Mouse (Mus musculus) hindbrain, postnatal 0 days (tissue): Measurements from ENCODE around the gene Fto. TPM values are rescaled to one million over a fixed set of nuclear protein-coding genes. Genes with fewer than 3 reads are reported as not detected.

Experiments
- ATAC-seq: fragments of 200-750 bp; cut with Nextera tagmentation; 2 replicates; pipeline ENCODE4 v1.8.0; 2017; ENCODE audit warnings: mild to moderate bottlenecking, moderate TSS enrichment, moderate library complexity
- DNase-seq: peaks from one replicate; pipeline ENCODE4 v3.0.0-alpha.2; 2015; ENCODE audit warnings: low spot score
- H3K27ac ChIP-seq: fragments of 300-500 bp; sonication (generic); 2 replicates; pipeline ENCODE4 v1.5.1; 2014; ENCODE audit warnings: mild to moderate bottlenecking
- H3K27me3 ChIP-seq: fragments of 300-500 bp; sonication (generic); 2 replicates; pipeline ENCODE4 v1.6.1; 2014; ENCODE audit warnings: low read length, mixed read lengths; ENCODE audit not compliant: insufficient read depth
- H3K36me3 ChIP-seq: fragments of 300-500 bp; sonication (generic); 2 replicates; pipeline ENCODE4 v1.6.1; 2014; ENCODE audit warnings: low read length, mixed read lengths; ENCODE audit not compliant: insufficient read depth
- H3K4me1 ChIP-seq: fragments of 300-500 bp; sonication (generic); 2 replicates; pipeline ENCODE4 v1.6.1; 2014; ENCODE audit warnings: antibody characterized with exemption, low read length, mixed read lengths; ENCODE audit not compliant: insufficient read depth
- H3K4me2 ChIP-seq: fragments of 300-500 bp; sonication (generic); 2 replicates; pipeline ENCODE4 v1.6.1; 2014; ENCODE audit warnings: low read depth, mild to moderate bottlenecking, low read length, moderate library complexity, mixed read lengths
- H3K4me3 ChIP-seq: fragments of 300-500 bp; sonication (generic); 2 replicates; pipeline ENCODE4 v1.5.1; 2014; ENCODE audit warnings: low read length
- H3K9ac ChIP-seq: fragments of 300-500 bp; sonication (generic); replicated peaks from 2 replicates; pipeline ENCODE4 v1.6.1; 2014; ENCODE audit warnings: mild to moderate bottlenecking, low read length, moderate library complexity, mixed read lengths
- H3K9me3 ChIP-seq: fragments of 300-500 bp; sonication (generic); 2 replicates; pipeline ENCODE4 v1.6.1; 2016; ENCODE audit warnings: low read length, mixed read lengths
- CTCF ChIP-seq: IDR thresholded peaks from 2 replicates; pipeline ENCODE4 v1.5.1; 2016; ENCODE audit warnings: antibody characterized with exemption, control low read depth, low read depth
- WGBS: fragments of 180-500 bp; shearing (Covaris S2); extraction: QIAGEN DNeasy Blood & Tissue Kit; methylation state at CpG from one replicate; pipeline ENCODE4 v1.1.7; 2014; 5-methylcytosine and 5-hydroxymethylcytosine counted together
- polyA plus RNA-seq: library from polyadenylated mRNA; unstranded; fragments of >200 nt; fragmentation: Nextera tagmentation; extraction: Ambion mirVana; gene quantifications from 2 replicates; pipeline ENCODE4 v1.2.1, GENCODE M21; 2015
- total RNA-seq: library from RNA; depleted of rRNA; stranded (reverse); fragments of >200 nt; gene quantifications from 2 replicates; pipeline ENCODE4 v1.2.3, GENCODE M21; 2014

The Fto gene
- total and polyA plus RNA-seq, 2 experiments from 2014 or later = 80.7 to 122 TPM

DNA sequence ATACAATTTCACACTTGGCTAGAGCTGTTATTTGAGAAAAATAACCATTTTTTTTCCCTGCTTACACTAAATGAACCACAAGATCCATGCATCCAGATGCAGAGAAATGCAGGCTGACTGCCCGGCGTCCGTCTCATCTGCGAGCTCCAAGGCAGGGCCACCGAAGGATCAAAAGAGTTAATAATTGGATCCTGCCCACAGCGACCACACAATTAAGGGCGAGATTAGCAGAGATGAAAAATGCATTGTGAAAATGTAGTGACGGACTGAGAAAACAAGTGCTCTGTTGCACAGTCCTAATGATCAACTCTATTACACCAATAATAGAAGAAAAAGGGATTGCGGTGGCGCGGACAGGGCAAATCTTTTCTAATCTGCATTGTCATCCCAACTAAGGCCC, 334.6 kb downstream of the Fto start:
- H3K9me3 ChIP-seq = no peaks in the 10 kb centered on the region
- H3K4me1 ChIP-seq = no peaks in the 10 kb centered on the region
- ATAC-seq (no peak), DNase-seq (no peak)
- H3K9ac ChIP-seq = no peak overlapping the region
- WGBS = 54% methylated on average over 11 of the region's 11 CpGs
- H3K27ac ChIP-seq = no peak overlapping the region
- H3K36me3 ChIP-seq = no peaks in the 10 kb centered on the region
- H3K27me3 ChIP-seq = no peaks in the 10 kb centered on the region
- H3K4me3 ChIP-seq = no peak overlapping the region
- TF ChIP-seq CTCF = no peak
- H3K4me2 ChIP-seq = no peak overlapping the region

DNA sequence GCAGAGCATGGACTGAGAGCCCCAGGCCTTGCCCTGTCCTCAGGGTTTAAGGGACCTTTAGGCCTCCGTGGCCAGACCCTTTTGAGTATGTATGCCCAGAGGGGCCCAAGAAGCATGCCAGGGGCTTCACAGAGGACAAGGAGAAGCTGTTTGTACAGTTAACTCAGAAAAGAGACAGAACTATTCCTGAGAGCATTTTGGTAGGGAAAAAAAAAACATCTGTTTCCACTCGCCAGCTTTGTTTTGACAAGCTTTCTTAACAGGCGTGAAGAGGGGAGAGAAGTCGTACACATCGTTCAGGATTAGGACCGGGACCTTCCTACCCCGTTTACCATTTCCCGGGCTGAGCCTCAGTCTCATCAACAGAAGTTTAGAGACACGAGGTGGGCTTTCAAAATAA, 335.5 kb downstream of the Fto start:
- Histone ChIP-seq H3K27ac (no peak overlapping the region), H3K4me1 (no peaks in the 10 kb centered on the region), H3K9ac (no peak overlapping the region), H3K9me3 (no peaks in the 10 kb centered on the region), H3K4me3 (no peak overlapping the region), H3K27me3 (no peaks in the 10 kb centered on the region), H3K4me2 (no peak overlapping the region), H3K36me3 (no peaks in the 10 kb centered on the region)
- no peak for DNase-seq
- no peak for ATAC-seq
- 42% methylated on average over 9 of the region's 9 CpGs for WGBS
- TF ChIP-seq CTCF = no peak

DNA sequence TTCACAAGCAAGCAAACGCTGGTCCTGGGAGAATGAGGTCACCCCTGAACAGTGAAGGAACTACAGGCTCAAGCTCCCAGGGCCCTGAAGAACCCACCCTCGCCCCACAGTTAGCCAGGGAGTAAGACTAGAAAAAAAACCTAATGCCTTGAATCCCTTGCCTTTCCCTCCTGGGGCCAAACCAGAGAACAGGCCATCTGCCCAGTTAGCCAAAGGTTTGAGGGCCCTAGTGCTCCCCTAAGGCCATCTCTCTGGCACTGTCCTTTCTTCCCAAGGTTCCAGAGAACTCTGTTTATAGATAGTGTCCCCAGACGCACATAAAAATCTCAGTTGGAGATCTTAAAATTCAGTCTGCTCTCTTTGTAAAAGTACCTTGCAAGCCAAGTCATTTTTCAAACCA, 340.2 kb downstream of the Fto start:
- H3K9ac ChIP-seq = no peak overlapping the region
- DNase-seq = no peak
- H3K36me3 ChIP-seq = no peaks in the 10 kb centered on the region
- H3K27me3 ChIP-seq = no peaks in the 10 kb centered on the region
- no peaks in the 10 kb centered on the region for H3K4me1 ChIP-seq
- H3K9me3 ChIP-seq = no peaks in the 10 kb centered on the region
- H3K4me3 ChIP-seq = no peak overlapping the region
- WGBS = 50% methylated on average over 3 of the region's 3 CpGs
- ATAC-seq = no peak
- H3K4me2 ChIP-seq = no peak overlapping the region
- TF ChIP-seq CTCF = no peak
- H3K27ac ChIP-seq = no peak overlapping the region

DNA sequence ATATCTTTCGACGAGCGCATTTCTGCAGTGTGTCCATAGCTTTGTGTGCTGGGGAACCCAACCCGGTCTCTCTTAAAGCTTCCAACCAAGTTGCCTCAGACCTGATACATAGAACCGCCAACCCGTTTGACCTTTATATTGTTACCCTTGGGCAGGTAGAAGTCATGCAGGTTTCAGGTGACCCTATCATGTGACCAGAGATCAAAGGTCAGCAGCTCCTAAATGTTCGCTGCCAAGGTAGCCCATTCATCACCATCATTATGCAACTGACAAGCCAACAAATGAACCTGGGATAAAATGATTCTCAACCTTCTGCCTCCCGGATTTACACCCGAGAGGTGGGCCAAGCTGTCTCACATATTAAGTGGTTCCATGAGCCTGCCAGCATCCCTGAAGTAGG, 344.1 kb downstream of the Fto start:
- ATAC-seq = no peak

DNA sequence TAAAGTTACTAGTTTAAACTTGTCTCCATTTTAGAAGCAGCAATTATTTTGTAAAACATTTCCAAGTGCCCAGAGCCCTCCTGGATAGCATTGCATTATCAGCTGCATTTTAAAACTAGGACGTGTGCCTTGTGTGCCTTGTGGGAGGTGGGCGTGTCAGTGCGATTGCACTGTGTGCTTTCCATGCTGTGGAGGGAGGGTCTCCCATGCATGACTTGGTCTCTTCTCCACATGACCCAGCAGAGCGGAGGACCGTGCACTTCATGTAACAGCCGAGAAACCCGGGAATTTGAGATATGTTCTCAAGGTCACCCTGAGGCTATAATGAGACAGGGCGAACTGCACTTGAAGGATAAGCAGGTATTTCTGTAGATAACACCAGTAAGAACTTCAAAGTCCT, 347.6 kb downstream of the Fto start:
- no peak overlapping the region for H3K4me3 ChIP-seq
- H3K27me3 ChIP-seq = no peaks in the 10 kb centered on the region
- no peak for ATAC-seq
- DNase-seq = no peak
- no peaks in the 10 kb centered on the region for H3K4me1 ChIP-seq
- no peak overlapping the region for H3K27ac ChIP-seq
- no peak for TF ChIP-seq CTCF
- H3K9me3 ChIP-seq = no peaks in the 10 kb centered on the region
- H3K36me3 ChIP-seq = no peaks in the 10 kb centered on the region
- 71% methylated on average over 8 of the region's 8 CpGs for WGBS
- no peak overlapping the region for H3K9ac ChIP-seq
- no peak overlapping the region for H3K4me2 ChIP-seq

More for the DNA sequence above, 344.1 kb downstream of the Fto start:
- H3K4me1 ChIP-seq = no peaks in the 10 kb centered on the region
- no peaks in the 10 kb centered on the region for H3K27me3 ChIP-seq
- H3K4me3 ChIP-seq = no peak overlapping the region
- no peak for DNase-seq
- no peaks in the 10 kb centered on the region for H3K36me3 ChIP-seq
- H3K4me2 ChIP-seq = no peak overlapping the region
- no peak overlapping the region for H3K27ac ChIP-seq
- TF ChIP-seq CTCF = no peak
- no peak overlapping the region for H3K9ac ChIP-seq
- no peaks in the 10 kb centered on the region for H3K9me3 ChIP-seq
- WGBS = 80% methylated on average over 9 of the region's 9 CpGs

DNA sequence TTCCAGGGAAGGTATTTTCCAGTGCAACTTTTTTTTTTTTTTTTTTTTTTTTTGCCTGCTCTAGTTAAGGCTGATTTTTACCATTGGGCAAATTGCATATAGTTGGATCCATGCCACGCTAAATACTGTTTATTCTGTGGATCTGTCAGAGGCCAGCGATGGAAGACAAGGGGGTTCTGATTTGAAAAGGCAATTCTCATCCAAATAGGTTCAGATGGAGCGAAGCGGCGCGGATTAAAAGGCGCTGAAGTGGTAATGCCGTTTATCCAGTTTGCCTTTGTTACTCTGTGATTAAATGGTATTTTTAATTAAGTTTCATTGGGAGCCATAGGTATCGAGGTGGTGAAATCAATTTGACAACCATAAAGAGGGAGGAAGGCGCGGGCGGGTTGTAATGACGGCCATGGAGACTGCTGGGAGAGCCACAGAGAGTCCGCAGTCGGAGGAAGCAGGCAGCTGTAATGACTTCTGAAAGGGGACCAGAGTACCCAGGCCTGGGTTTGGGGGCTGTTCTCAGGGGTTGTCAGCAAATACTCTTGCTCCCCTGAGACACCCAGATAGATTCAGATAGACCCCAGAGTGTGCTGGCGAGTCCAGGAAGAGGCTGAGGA, 356.2 kb downstream of the Fto start:
- Histone ChIP-seq H3K9me3 (no peaks in the 10 kb centered on the region), H3K9ac (no peak overlapping the region), H3K4me3 (no peak overlapping the region), H3K4me2 (no peak overlapping the region), H3K36me3 (no peaks in the 10 kb centered on the region), H3K4me1 (no peaks in the 10 kb centered on the region), H3K27me3 (no peaks in the 10 kb centered on the region), H3K27ac (no peak overlapping the region)
- DNase-seq (no peak), ATAC-seq (no peak)
- TF ChIP-seq CTCF = no peak
- 54% methylated on average over 16 of the region's 16 CpGs for WGBS

DNA sequence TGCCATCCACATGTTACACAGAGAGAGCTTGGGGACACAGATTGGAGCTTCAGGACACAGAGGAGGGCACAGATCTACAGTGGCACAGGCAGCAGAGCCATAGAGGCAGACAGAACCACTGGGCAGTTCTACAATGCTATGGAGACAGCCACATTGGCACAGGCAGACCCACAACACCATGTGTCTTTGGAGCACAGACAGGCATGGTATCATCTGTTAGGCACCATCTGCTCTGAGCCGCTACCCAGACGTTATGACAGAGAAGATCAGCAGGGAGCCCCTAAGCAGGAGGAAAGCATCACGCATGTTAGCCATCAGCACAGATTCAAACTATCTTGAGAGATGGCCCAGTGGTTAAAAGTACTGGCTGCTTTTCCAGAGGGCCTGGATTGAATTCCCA, 363.6 kb downstream of the Fto start:
- ATAC-seq (peak; percentile 79), DNase-seq (peak; percentile 68)
- H3K27me3 ChIP-seq = no peaks in the 10 kb centered on the region
- H3K4me1 ChIP-seq = no peaks in the 10 kb centered on the region
- WGBS = 56% methylated on average over 3 of the region's 3 CpGs
- H3K36me3 ChIP-seq = no peaks in the 10 kb centered on the region
- TF ChIP-seq CTCF = no peak
- H3K27ac ChIP-seq = no peak overlapping the region
- no peak overlapping the region for H3K9ac ChIP-seq
- no peaks in the 10 kb centered on the region for H3K9me3 ChIP-seq
- no peak overlapping the region for H3K4me2 ChIP-seq
- H3K4me3 ChIP-seq = no peak overlapping the region
